Mouse (Mus musculus) CD4-positive helper T cell, adult 2 months (primary cell): Measurements from ENCODE around the gene Brca1.
"Not testable (repeated sequence)": the region's sequence is repeated elsewhere in the genome, so short reads cannot be mapped to it uniquely, and the experiment has no call there.

ENCODE experiments used
- DNase-seq: peaks from one replicate; pipeline ENCODE4 v3.0.0-alpha.2; 2012; ENCODE audit warnings: low read depth, missing footprints, low spot score

Brca1 gene

GRCm38 (mm10) chr11:101449596-101449995, 102.2 kb downstream of the Brca1 start:
- DNase-seq, result not testable (repeated sequence)

DNA sequence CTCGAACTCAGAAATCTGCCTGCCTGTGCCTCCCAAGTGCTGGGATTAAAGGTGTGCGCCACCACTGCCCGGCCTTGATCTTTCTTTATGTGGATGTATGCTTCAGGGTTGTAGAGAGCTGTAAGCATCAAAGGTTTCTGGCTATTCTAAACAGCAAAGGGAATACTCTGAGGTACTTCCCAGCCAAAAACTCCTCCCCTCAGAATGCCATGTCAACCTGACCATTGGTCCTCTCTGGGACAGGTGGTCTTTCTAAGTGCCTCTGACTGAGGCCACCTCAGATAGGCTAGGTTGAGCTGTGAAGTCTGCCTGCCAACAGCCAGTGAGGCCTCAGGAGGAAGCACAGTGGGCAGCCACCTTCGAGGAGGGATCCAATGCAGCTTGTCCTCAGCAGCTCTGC, 102.9 kb downstream of the Brca1 start:
- no peak for DNase-seq

- peak; percentile 91 for DNase-seq
These were observed 103.4 kb downstream of the Brca1 start, which contains the start of gene Ifi35 for GRCm38 (mm10) chr11:101448274-101448746. TSS of gene Ifi35 (plus strand) at chr11:101448407.

DNA sequence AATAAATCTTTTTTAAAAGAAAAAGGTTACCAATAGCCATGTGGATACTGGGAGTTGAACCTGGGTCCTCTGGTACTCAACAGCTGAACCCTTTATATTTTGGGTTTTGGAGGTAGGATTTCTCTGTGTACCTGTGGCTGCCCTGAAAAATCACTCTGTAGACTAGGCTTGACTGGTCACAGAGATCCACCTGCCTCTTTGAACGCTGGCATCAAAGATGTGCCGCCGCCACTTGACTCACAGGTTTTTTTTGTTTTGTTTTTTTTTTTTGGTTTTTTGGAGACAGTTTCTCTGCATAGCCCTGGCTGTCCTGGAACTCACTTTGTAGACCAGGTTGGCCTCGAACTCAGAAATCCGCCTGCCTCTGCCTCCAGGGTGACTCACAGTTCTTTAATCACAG, 104.0 kb downstream of the Brca1 start:
- DNase-seq, result no peak

GRCm38 (mm10) chr11:101446860-101447259, 104.9 kb downstream of the Brca1 start:
- not testable (repeated sequence) for DNase-seq

DNA sequence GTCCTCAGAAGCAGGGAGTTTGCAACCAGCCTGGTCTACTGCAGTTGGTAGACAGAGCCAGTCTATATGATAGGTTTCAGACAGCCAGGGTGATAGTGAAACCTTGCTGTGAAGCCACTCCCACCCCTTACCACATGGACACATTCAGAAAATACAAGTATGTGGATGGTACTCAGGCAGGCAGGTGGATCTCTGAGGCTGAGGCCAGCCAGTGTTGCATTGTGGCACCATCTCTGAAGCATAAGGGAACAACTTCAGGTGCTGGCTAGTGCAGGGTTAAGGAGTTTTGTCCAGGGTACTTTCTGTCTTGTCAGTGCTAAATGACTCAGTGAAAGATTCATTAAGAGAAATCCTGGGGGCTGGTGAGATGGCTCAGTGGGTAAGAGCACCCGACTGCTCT, 105.4 kb downstream of the Brca1 start:
- no peak for DNase-seq

DNA sequence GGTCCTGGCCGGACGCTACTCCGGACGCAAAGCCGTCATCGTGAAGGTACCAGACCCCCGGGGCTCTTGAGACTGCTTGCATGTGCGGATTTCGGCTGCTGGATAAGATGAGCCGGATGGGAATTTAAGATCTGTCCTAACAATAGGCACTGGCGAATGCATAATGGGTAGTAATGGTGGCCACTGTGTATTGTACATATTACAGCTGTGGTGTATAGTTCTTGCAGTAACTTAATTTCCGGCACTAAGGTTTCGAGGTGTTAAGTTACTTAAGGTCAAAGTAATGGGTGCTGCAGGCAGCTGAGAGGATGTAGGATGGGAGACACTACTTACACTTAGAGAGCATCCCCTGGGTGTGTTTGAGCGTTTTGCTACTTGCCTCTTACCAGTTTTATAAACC, 109.0 kb downstream of the Brca1 start:
- peak; percentile 56 for DNase-seq

GRCm38 (mm10) chr11:101442127-101442693, 109.5 kb downstream of the Brca1 start, which contains the start of gene Rpl27:
TSS of gene Rpl27 (plus strand) at chr11:101442298.
- peak; percentile 100 for DNase-seq

- not testable (repeated sequence) for DNase-seq
These were observed 110.2 kb downstream of the Brca1 start for GRCm38 (mm10) chr11:101441450-101442126.
